Mouse (Mus musculus) kidney, postnatal 10 days (tissue): ENCODE results near the gene Tnfaip6.
"Not testable (repeated sequence)": the region's sequence is repeated elsewhere in the genome, so short reads cannot be mapped to it uniquely, and the experiment has no call there.

Experiments used
- DNase-seq: peaks from one replicate; pipeline ENCODE4 v3.0.0; 2021; ENCODE audit warnings: mixed read lengths

Tnfaip6 gene

DNA sequence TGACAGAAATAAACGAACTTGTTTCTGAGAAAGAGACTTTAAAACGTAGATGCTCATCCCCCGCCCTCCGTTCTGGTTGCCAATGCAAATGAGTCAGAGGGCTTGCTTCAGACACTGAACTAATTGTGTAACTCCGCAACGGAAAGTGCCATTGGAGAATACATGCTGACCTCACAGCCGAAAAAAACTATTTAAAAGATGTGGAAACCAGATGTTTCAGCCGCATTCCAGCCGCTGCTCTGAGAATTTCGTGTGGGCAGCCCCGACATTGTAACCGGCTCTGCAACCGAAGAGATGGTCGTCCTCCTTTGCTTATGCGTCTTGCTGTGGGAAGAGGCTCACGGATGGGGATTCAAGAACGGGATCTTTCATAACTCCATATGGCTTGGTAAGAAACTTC, at the start of gene Tnfaip6:
Gene Tnfaip6, plus strand, starts transcription at position 128 of the 400 bp plus-strand sequence.
- peak; percentile 33 for DNase-seq

DNA sequence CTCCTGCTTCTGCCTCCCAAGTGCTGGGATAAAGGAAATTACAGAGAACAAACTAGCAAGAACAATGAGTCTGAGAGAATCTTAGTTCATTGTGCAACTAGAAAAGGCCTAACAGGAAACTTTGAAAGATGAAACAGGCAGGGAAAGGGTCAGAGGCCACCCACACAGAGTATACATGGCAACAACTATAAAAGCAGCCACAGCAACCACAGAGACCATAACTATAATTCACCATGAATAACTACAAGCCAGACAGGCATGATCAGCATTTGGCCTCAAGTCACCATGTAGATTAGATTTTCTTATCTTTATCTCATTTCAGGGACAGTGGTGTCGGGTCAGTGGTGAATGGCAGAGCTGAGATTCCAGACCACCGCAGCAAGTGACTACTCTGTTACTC, 48.2 kb upstream of the Tnfaip6 start:
- DNase-seq = no peak

DNA sequence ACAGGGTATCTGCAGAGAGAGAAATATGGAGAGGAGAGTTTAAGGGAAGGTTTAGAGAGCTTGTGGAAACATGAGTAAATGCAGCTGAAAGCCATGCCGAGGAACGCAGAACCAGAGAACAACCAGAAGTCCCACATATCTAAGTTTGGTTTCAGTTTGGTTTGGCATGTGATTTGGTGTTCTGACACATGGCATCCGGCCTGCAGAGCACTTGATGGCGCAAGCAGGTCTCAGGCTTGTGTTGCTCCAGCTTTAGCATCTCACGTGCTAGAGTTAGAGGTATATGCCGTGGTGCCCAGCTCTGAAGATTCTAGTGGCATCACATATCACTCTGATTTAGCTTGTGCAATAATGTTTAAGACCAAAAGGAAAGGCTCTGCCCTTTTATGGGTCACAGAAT, 46.4 kb upstream of the Tnfaip6 start:
- DNase-seq = no peak

DNA sequence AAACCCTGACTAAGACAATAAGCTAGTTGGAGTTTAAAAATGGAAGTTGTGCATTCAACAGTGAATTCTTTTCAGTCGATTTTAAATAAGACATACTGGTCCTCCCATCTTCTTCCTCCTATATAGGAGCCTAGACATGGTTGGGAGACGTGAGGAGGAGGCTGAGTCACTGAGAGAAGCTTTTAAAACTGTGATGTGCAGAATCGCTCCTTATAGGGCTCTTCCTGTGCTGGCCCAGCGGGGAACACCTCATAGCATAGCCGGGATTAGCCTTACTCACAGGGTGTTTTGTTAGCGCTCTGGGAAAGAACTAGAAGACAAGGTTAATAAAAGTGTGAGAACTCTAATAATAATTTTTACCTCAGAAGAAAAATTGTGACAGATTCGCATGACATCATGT, 37.8 kb upstream of the Tnfaip6 start:
- no peak for DNase-seq

DNA sequence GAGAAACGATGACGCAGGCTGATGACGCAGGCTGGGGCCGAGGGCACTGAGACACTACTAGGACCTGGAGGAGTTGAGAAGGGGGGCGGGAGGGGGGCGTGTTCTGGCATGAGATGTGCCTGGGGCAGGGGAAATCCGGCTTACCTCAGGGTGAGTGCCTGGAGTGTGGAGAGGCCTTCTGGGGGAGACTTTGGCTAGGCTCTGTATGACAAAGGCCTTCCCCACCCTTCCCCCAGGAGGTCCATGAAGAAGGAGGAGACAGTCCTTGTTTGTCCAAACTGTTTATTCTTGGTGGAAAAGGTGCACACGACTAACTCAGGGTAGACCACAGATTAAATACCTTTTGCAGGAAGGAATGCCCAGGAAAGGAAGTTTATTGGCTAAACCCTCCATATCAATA, 36.3 kb upstream of the Tnfaip6 start:
- no peak for DNase-seq

DNA sequence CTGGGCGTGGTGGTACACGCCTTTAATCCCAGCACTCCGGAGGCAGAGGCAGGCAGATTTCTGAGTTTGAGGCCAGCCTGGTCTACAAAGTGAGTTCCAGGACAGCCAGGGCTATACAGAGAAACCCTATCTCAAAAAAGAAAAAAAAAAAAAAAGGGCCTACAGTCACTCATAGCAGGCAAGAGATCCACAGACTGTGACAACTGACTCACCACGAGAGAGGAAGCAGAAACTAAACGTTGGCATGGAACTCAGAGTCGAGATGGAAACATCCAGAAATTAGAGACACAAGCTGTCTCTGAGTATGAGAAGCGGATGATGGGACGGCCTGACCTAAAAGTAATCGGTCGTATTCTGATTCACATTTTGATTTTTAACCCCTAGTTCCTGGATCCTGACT, 35.5 kb upstream of the Tnfaip6 start:
- not testable (repeated sequence) for DNase-seq

DNA sequence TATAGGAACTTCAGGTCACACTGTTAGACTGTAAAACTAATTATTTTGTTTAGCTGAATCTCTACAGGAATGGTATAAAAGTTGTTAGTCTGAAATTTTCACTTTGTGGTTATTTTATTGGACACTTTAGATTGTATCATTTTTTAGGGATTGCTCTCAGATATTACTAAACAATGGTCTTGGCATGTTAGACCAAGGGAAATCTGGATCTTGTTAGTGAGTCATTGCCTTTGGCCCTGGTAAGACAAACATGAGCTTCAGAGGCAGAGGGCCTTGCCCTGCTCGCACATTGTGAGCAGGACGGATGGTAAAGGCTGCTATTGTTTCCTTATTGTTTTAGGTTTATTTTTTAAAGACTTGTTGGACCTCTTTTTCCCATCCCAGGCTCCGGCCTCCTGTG, 31.4 kb upstream of the Tnfaip6 start:
- no peak for DNase-seq

DNA sequence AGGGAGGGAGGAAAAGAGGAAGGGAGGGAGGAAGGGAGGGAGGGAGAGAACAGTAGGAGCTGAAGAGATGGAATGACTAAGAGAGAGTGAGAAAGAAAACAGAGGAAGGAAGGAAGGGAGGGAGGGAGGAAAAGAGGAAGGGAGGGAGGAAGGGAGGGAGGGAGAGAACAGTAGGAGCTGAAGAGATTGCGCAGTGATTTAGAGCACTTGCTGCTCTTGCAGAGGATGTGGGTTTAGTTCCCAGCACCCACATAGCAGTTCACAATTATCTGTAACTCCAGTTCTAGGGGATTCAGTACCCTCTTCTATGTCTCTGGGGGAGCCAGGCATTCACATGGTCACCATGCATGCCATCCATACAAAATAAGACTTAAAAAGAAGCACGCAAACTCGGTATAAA, 26.0 kb upstream of the Tnfaip6 start:
- not testable (repeated sequence) for DNase-seq

DNA sequence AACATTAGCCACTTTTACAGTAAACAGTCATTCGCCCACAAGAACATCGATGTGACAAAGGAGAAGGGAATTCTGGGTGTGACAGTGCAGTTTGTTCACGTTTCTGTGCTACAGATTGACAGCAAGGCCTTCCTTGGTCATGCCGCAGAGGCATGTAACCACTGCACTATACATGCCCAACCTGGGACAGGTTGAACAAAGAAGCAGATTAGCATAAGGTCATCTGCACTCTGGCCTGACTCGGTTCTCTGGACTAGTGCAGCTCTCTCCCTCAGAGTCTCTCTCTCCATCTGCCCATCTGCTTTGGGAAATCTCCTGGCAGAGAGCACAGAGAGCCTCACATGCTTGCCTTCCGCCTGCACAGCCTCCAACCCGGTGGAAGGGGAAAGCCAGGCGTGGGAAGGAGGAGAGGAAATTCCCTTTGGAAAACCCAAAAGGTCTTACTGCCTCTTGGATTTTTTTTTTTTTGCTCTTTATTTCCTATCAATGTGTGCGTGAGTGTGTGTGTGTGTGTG, 24.4 kb upstream of the Tnfaip6 start:
- DNase-seq = no peak

DNA sequence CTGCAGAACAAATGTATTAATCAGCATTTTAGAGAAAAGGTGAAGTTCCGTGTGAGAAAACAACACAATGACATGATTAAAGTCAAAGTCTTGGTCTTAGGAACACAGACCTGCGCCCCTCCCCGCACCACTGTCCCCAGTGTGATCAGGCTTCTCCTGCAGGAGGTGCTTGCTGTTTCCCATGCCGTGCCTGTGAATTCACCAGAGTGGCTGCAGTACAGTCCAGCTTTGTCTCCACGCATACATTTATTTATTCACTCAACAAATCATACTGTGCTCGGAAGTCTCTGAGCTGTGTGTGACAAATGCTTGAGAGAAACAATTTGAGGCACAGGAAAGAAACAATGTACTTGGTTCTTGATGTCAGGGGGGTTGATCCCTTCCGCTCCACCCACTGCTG, 21.4 kb upstream of the Tnfaip6 start:
- DNase-seq = no peak

DNA sequence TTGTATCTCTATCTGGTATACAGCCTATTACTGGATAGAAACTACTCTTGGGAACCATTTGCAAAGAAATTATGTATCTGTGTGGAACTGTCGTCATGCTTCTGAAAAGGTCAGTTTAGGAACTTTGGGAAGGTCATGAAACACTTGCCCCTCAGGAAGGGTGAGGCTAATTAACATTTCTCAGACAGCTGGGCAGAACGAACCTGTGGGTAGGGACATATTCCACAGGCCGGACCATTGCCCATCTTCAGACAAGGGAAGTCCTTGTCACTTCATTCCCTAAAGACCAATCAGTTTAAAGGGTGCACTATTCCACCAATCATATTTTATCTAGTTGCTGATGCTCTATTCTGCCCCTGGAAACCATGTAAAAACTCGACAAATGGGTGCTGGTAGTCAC, 10.7 kb upstream of the Tnfaip6 start:
- no peak for DNase-seq

DNA sequence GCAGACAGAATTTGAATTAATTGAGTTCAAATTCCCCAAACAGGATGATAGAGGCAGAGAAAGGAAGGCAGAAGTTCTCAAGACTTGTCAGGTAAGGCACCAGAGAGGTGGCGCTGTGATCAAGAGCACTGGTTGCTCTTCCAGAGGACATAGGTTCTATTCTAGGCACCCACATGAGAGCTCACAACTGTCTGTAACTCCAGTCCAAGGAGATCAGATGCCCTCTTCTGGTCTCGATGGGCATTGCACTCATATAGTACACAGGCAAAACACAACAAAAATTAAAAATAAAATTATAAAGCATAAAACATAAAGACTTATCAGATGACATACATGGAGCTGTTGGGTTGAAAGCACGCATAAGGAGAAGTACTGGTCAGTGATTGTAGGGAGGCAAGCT, 8.4 kb upstream of the Tnfaip6 start:
- DNase-seq = no peak

DNA sequence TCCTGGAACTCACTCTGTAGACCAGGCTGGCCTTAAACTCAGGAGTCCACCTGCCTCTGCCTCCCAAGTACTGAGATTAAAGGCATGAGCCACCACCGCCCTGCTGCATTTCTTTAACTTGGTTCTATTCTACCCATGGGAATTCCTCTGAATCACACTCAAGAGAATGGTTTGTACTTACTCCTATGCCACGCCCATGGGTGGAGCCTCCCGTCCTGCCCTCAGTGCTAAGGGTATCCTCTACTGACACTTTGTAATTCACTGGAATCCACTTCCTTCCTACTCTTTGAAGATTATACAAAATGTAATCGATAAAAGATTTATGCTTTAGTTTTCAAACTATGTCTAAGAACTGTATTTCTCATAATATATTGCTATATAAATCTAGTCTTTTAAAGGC, 6.3 kb upstream of the Tnfaip6 start:
- peak; percentile 24 for DNase-seq

DNA sequence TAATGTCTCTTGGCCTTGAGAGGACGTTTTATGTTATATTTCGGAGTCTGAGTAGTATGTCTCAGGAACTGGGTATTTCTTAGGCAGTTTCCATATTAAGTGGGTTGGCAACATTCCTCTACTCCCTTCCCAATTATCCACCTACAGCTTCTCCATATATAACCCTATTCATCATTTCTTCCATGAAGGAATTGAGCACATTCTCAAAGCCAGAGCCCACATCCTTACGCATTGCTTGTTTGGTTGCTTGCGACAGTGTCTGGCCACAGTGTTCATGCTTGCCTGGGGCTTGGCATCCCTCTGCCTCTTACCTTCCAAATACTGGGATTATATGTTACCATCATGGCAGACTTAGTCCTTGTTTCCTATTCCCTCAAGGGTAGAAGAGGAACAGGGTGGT, 3.2 kb upstream of the Tnfaip6 start:
- no peak for DNase-seq

DNA sequence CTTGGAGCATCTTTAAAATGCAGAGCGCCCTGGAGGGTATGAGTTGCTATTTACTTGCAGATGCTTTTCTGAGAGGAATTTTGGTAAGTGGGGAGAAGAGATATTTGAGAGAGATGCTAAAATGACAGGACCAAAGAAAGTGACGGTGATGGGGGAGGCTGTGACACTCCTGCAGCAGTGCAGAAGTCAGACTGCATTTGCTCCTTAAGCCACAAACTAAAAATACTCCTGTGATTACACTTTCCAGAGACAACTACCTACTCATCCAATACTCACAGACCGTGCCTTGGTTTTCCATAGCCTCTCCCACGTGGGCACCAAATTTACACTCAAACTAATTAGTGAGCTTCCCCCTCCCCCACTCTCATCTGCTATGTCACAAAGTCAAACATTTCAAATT, 2.7 kb upstream of the Tnfaip6 start:
- no peak for DNase-seq

DNA sequence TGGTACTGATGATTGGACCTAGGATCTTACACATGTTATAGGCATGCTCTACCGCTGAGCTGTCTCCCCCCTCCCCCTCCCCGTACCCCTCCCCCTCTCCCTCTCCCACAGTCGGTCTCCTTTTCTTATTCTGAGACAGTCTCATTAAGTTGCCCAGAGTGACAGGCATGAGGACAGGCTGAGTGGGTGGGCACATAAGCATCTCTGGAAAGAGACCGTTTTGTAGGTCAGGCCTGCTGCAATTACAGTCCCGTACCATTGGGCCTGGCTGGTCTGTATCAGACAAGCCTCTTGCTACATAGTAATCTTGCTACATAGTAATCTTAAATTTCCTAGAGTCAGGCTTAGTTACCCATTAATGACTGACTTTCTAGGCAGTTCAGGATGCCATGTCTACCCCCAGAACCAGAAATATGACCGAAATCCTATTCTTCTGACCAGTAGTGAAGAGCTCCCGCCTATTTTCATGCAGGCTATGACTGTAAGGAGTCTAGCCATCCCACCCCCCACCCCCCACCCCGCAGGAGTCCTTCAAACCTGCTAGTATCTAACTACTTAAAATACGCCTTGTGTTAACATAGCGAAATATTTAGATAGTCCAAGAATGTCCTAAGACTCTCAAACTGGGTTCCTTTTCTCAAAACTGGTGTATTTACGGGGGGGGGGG, 747 bp upstream of the Tnfaip6 start:
- no peak for DNase-seq

DNA sequence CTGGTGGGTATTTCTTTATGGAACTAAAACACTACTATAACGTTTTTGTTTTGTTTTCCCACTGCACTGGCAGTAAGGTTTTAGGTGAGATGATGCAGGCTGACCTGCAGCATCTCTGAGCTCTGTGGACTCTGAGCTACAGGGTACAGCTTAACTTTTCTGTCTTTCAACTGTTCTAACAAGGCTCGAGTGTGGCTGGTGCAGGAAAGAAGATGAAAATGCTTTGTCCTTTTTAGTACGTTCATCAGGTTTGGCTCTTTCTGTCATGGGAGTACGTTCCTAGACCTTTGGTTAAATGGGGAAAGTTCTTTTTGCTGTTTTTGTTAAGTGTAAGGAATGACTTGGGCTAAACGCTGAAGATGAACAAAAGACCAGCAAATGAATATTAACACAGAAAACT, 749 bp downstream of the Tnfaip6 start:
- no peak for DNase-seq

DNA sequence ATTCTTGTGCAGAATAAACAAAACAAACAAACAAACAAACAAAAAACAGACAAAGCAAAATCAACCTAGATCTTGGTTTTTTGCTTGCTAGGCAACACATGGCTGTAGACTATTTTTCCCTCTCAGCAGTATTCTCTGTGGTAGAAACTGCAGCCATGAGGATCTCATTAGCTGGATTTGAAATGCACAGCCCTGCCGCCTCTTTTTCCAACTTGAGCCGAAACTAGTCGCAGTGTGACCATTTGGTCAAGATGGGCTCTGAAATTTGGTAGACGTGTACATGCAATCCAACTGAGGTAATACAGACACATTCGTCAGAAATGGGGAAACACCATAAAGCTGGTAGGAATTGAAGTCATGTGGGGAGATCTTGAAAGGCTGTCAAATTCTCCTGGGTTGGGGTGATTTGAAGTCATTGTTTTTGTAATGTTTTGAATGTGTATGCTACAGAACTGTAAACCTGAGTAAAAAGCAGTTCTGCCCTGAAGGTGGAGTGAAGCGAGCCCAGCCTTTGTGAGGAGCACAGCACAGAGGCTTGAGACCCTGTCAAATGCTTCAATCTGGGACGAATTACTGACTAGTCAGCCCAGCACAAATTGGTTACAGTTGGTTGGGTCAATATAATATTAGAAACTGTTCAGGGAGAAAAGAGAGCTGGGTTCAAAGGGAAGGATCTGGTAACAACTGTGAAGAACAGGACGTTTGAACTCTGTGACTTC, 1.4 kb downstream of the Tnfaip6 start:
- DNase-seq = no peak

DNA sequence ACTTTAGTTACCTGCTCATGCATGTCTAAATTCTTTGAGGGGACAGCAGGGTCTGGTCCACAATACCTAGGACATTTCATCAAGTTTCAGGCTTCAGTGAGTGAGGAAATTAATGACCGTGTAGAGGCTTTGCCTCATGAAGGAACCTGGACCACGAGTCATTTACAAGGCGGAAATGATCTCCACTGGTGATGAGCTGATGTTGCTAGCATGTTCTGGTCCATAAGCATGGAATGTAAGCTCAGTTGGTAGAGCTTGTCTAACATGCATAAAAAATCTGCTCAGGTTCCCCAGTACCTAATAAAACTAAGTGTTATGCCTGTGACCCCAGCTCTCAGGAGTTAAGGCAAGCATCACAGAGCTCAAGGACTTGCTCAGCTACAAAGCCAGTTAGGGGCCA, 4.3 kb downstream of the Tnfaip6 start:
- DNase-seq = no peak

DNA sequence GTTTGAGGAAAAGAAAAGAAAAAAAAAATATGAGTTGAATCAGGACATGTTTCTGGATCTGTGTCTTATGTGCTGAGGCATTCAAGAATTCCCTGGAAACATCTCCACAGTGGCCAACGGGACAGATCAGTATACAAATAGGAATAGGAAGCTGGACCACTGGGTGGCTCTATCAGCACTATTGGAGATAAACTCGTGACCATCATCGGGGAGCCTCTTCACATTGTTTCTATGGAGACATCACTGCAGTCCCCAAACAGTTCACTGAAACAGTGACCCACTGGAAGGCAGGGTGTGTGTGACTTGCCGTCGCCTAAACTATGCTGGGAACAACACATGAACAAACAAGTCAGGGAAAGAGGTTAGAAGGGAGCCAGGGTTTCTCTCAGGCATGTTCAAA, 4.9 kb downstream of the Tnfaip6 start:
- no peak for DNase-seq

DNA sequence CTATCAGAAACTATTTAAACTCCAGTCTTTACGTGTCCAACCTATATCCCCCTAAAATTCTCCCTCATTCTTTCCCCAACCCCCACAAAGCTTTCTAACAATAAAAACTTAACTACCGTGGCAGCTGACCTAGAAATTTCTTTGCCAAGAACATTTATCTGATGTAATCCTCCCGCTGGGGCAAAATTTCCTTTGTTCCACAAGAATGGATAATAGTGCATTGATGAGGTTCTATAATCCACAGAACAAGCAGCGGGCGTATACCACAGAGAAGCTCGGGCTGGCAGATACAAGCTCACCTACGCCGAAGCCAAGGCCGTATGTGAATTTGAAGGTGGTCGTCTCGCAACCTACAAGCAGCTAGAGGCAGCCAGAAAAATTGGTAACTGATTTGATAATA, 5.7 kb downstream of the Tnfaip6 start:
- DNase-seq = no peak

DNA sequence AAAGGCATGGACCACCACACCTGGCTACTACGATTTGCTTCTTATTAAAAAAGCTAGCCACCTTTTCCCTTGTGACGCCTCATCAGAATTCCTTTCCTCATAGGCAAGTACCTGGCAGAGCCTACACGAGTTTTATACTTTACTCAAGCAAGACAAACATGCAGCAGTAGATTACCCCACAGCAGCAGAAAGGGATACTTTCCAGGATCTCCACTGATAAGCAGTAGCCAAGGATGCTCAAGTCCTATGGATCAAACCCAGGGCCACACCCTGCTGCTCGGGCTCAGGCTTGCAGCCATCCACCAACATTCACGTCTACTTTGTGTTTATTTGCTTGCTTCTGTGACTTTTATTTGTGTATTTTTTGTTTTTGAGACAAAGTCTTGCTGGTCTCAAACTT, 8.2 kb downstream of the Tnfaip6 start:
- no peak for DNase-seq

DNA sequence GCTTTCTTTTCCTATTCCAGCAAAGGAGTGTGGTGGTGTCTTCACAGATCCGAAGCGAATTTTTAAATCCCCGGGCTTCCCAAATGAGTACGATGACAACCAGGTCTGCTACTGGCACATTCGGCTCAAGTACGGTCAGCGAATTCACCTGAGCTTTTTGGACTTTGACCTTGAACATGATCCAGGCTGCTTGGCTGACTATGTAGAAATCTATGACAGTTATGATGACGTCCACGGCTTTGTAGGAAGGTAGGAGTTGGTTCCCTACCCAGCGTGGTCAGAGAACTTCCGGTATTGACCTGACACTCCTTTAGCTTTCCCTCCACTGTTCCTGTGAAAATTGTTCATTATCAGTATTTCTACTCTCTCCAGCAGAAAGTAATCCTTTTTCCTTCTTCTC, 13.0 kb downstream of the Tnfaip6 start:
- DNase-seq = no peak

DNA sequence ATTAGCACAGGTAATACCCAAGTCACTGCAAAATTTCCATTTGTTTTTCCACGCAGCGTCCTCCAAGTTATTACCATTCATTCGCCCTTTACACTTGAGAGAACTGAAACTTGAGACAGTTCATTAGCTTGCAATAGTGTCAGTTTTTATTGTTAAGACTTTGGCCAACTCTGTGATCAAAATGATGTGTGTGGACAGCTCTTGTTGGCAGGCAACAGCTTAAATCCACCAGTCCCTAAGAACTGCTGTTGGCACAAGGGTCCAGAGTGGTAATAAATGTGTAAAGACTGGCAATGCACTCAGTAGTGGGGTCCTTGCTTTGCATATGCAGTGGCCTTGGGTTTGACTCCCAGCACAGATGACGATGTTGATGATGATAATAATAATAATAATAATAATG, 14.5 kb downstream of the Tnfaip6 start:
- DNase-seq = no peak

DNA sequence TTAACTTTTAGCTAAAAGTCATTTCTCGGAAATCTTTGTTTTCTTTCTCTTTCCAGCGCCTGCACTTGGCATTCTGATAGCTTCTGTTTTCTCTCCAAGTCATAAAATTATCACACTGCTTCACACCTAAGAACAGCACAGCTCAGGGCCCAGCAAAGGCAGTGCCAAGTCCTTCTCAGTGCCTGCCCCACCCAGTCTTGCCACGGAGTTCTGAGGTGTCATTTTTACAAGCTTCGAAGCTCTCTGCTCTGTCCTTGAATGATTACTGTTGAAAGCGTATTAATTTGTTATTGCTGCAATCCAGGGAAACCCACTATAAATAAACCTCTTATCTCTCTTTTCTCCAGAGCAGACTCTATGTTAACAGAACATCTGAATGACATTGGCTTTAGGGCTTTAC, 15.7 kb downstream of the Tnfaip6 start:
- DNase-seq = no peak
